Mouse (Mus musculus) brain, embryonic 14.5 days (tissue): Measurements from ENCODE around the gene S100a3.

Experiments used
- CTCF ChIP-seq: fragments of 200-500 bp; IDR thresholded peaks from 2 replicates; pipeline ENCODE4 v1.5.1; 2012; ENCODE audit warnings: inconsistent platforms, mild to moderate bottlenecking, moderate library complexity, borderline replicate concordance; ENCODE audit not compliant: insufficient read depth, insufficient read length; ENCODE audit errors: extremely low read depth
- POLR2A ChIP-seq: fragments of 200-500 bp; IDR thresholded peaks from 2 replicates; pipeline ENCODE4 v1.6.1; 2012; ENCODE audit warnings: mild to moderate bottlenecking, inconsistent platforms, borderline replicate concordance; ENCODE audit not compliant: poor library complexity, insufficient read depth, insufficient read length, severe bottlenecking; ENCODE audit errors: extremely low read depth

GRCm38 (mm10) chr3:90631984-90632383 is 71.6 kb downstream of the S100a3 start:
- no peak for TF ChIP-seq POLR2A
- TF ChIP-seq CTCF = no peak
